Mouse (Mus musculus) liver, embryonic 11.5 days (tissue): ENCODE measurements around the gene Dusp10. TPM values are rescaled to one million over a fixed set of nuclear protein-coding genes. Genes with fewer than 3 reads are reported as not detected.

Experiments used
- ATAC-seq: fragments of 200-750 bp; cut with Nextera tagmentation; replicated peaks from 2 replicates; pipeline ENCODE4 v1.8.0; 2017; ENCODE audit warnings: moderate number of reproducible peaks, mild to moderate bottlenecking, moderate TSS enrichment, moderate library complexity; ENCODE audit not compliant: low FRiP score
- DNase-seq: peaks from one replicate; pipeline ENCODE4 v3.0.0-alpha.2; 2017; ENCODE audit warnings: low spot score
- H3K27ac ChIP-seq: fragments of 300-500 bp; sonication (generic); 2 replicates; pipeline ENCODE4 v1.5.1; 2014; ENCODE audit warnings: mild to moderate bottlenecking, low read depth, low read length, control low read depth
- H3K27me3 ChIP-seq: fragments of 300-500 bp; sonication (generic); replicated peaks from 2 replicates; pipeline ENCODE4 v1.6.1; 2014; ENCODE audit warnings: low read length, mixed read lengths; ENCODE audit not compliant: control insufficient read depth, insufficient read depth
- H3K36me3 ChIP-seq: fragments of 300-500 bp; sonication (generic); 2 replicates; pipeline ENCODE4 v1.6.1; 2014; ENCODE audit warnings: mild to moderate bottlenecking, low read length, moderate library complexity, mixed read lengths; ENCODE audit not compliant: control insufficient read depth, insufficient read depth
- H3K4me1 ChIP-seq: fragments of 300-500 bp; sonication (generic); replicated peaks from 2 replicates; pipeline ENCODE4 v1.6.1; 2014; ENCODE audit warnings: low read length, mixed read lengths; ENCODE audit not compliant: control insufficient read depth, insufficient read depth
- H3K4me2 ChIP-seq: fragments of 300-500 bp; sonication (generic); 2 replicates; pipeline ENCODE4 v1.6.1; 2014; ENCODE audit warnings: mild to moderate bottlenecking, control low read depth, moderate library complexity
- H3K4me3 ChIP-seq: fragments of 300-500 bp; sonication (generic); 2 replicates; pipeline ENCODE4 v1.5.1; 2014; ENCODE audit warnings: low read depth, low read length, control low read depth
- H3K9ac ChIP-seq: fragments of 300-500 bp; sonication (generic); 2 replicates; pipeline ENCODE4 v1.6.1; 2014; ENCODE audit warnings: low read depth, low read length, control low read depth
- H3K9me3 ChIP-seq: fragments of 300-500 bp; sonication (generic); 2 replicates; pipeline ENCODE4 v1.6.1; 2016; ENCODE audit warnings: low read length, inconsistent platforms, mixed read lengths; ENCODE audit not compliant: control insufficient read depth
- WGBS: fragments of 180-500 bp; shearing (Covaris S2); extraction: QIAGEN DNeasy Blood & Tissue Kit; methylation state at CpG from one replicate; pipeline ENCODE4 v1.1.7; 2014; 5-methylcytosine and 5-hydroxymethylcytosine counted together
- polyA plus RNA-seq: library from polyadenylated mRNA; unstranded; fragments of >200 nt; fragmentation: Nextera tagmentation; extraction: Ambion mirVana; gene quantifications from 2 replicates; pipeline ENCODE4 v1.2.1, GENCODE M21; 2014

The Dusp10 gene
- polyA plus RNA-seq, 1 experiment from 2014 or later: 5.4 TPM

DNA sequence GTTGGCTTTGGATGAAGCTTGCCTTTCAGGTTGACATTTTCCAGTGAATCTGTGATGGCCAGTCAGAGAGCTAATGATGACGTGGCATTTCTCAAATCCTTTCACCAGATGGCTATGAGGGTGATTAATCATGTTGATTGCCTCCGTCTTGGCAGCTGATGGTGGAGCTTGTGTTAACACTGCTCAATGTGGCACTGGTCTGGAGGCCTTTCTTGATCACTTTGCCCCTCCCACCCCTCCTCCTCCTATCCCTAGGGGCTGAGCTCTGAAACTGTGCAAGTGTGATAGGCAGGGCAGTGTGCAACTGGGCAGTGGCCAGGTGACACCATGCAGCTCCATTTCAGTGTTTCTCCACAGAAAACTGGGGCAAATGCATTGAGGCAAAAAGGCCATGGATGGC is 8.8 kb upstream of the Dusp10 start:
- no peak for DNase-seq
- no peak overlapping the region for H3K9ac ChIP-seq
- H3K4me2 ChIP-seq: no peak overlapping the region
- no peaks in the 10 kb centered on the region for H3K4me1 ChIP-seq
- no peak for ATAC-seq
- no peak overlapping the region for H3K27ac ChIP-seq
- H3K36me3 ChIP-seq: no peaks in the 10 kb centered on the region
- WGBS: 42% methylated on average over 2 of the region's 2 CpGs
- no peaks in the 10 kb centered on the region for H3K9me3 ChIP-seq
- no peak overlapping the region for H3K4me3 ChIP-seq
- no peaks in the 10 kb centered on the region for H3K27me3 ChIP-seq

DNA sequence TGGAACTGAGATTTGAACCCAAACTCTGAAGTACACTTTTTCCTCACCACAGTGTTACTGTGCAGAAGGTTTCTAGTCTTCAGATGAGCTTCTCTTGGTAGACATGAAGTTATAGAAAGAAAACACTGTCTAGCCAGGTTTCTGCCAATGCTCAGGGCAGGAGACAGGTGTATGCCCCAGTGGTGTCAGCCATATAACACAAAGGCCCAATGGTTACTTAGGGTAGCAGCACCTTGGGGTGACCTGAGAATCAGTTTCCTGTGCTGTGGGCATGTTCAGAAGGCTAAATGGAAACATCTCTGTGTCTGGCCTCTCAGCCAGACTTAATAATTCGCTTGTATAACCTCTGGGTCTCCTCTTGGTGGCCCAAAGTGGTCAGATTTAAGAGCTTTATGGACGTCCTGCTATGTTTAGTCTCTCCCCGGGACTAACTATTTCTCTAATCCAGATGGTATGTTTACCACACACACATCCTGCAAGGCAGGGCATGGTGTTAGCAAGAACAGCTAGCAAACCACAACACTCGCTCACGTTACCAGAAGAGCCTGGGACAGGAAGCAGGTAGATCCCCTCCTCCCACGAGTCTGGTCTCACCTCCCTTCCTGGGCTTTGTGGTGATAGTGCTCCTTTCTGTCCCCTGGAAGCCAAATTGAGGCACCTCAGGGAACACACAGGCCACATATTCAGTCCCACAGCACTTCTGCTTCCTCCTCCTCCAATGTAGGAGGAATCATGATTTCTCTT is 7.6 kb upstream of the Dusp10 start:
- Histone ChIP-seq H3K9me3 (no peaks in the 10 kb centered on the region), H3K9ac (no peak overlapping the region), H3K4me1 (no peaks in the 10 kb centered on the region), H3K27me3 (no peaks in the 10 kb centered on the region), H3K4me2 (no peak overlapping the region), H3K27ac (no peak overlapping the region), H3K4me3 (no peak overlapping the region), H3K36me3 (no peaks in the 10 kb centered on the region)
- WGBS: 39% methylated on average over 6 of the region's 6 CpGs
- no peak for DNase-seq
- ATAC-seq: no peak

DNA sequence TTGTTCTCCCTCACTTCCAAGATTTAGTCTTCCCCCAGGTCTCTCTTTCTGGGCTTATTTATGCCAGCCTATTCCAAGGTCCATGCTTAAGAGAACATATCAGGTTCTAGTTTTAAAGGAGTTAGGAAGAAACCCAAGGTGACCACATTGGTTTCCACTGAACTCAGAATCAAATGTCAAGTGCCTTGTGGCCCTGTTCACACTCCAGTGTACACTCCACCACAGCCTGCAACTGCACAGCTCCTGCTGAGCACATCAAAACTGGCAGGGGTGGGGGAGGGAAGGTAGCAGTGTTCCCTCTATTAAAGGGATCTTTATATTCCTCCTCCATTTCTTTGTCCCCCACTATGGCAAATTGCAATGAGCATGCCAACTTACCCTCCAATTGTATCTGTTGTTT is 7.0 kb upstream of the Dusp10 start:
- Histone ChIP-seq H3K4me2 (no peak overlapping the region), H3K9ac (no peak overlapping the region), H3K27me3 (no peaks in the 10 kb centered on the region), H3K4me3 (no peak overlapping the region), H3K36me3 (no peaks in the 10 kb centered on the region), H3K4me1 (no peaks in the 10 kb centered on the region), H3K27ac (no peak overlapping the region), H3K9me3 (no peaks in the 10 kb centered on the region)
- ATAC-seq: no peak
- no peak for DNase-seq

DNA sequence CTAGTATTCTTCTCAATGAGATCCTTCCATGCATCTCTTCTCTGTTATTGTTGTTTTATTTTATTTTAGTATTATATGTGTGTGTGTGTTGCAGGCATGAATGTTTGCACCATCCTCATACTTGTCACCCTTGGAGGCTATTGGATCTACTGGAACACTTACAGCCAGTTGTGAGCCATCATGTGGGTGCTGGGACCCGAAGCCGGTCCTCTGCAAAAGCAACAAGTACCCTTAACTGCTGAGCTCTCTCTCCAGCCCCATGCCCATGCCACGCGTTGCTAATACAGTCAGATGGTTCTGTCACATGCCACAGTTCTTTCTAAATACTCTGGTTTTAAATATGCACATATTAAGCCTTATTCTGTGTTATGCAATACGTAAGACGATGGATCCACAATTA is 1.8 kb upstream of the Dusp10 start:
- Histone ChIP-seq H3K36me3 (no peaks in the 10 kb centered on the region), H3K9ac (no peak overlapping the region), H3K4me1 (no peaks in the 10 kb centered on the region), H3K27me3 (no peaks in the 10 kb centered on the region), H3K4me2 (no peak overlapping the region), H3K9me3 (no peaks in the 10 kb centered on the region), H3K4me3 (no peak overlapping the region), H3K27ac (no peak overlapping the region)
- ATAC-seq (no peak), DNase-seq (no peak)
- WGBS: 94% methylated on average over 6 of the region's 6 CpGs

DNA sequence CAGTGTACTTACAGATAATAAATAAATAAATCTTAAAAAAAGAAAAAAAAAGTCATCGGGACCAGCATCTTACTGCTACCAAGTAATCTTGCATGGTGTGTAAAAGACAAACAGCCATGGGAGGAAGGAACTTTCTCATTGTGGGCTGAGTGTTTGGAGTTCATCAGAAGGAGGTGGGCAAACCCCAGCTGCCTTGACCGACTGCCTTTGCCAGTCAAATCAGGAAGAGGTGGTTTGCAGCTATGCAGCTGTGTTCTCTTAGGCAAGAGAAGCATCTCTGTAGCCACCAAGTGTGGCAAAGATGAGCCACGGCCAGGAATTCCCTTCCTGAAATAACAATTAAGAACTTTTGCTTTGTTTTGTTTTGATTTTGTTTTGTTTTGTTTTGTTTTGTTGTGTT is 989 bp downstream of the Dusp10 start:
- Histone ChIP-seq H3K36me3 (no peaks in the 10 kb centered on the region), H3K4me3 (no peak overlapping the region), H3K9me3 (no peaks in the 10 kb centered on the region), H3K4me2 (no peak overlapping the region), H3K9ac (no peak overlapping the region), H3K27ac (no peak overlapping the region), H3K27me3 (no peaks in the 10 kb centered on the region), H3K4me1 (peaks cover 4% of the 10 kb centered on the region)
- no peak for DNase-seq
- 64% methylated on average over 3 of the region's 3 CpGs for WGBS
- no peak for ATAC-seq

DNA sequence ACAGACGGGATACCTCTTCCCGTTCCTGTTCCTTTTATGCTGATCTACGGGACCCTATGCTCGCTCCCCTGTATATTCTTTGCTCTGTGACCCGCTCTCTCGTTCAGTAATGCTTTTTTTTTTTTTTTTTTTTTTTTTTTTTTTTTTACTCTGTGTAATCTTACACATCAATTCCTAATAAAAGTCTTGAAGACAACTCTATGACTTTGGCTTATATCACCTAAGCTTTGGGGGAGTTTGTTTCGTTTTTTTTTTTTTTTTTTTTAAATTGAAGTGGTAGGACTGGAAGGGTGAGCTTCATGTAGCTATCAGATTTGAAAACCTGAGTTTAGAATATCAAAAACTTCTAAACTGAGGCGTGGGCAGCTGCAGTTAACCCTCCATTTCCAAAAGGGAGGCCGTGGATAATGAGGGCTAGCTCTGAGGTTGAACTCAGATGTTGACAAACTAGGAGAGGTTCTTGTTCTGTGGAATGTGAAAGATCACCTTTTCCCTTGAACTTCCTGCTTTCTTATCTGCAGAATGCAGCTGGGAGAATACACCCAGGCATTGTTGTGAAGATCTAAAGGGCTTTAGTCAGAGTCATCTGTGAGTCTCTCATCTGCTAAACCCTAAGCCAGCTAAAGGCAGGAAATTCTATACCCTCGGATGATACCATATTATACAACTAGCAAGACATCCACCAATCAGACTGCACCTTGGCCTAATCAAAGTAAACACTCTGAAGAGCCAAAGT is 3.1 kb downstream of the Dusp10 start:
- H3K9ac ChIP-seq: no peak overlapping the region
- no peak overlapping the region for H3K4me3 ChIP-seq
- no peak overlapping the region; the same call in none of the 2 replicates for H3K4me2 ChIP-seq
- 58% methylated on average over 10 of the region's 10 CpGs for WGBS
- no peaks in the 10 kb centered on the region for H3K27me3 ChIP-seq
- ATAC-seq (peak; percentile 84), DNase-seq (no peak)
- H3K9me3 ChIP-seq: no peaks in the 10 kb centered on the region
- peak overlapping the region; percentile 71 for H3K27ac ChIP-seq
- peaks cover 12% of the 10 kb centered on the region for H3K4me1 ChIP-seq
- H3K36me3 ChIP-seq: no peaks in the 10 kb centered on the region

DNA sequence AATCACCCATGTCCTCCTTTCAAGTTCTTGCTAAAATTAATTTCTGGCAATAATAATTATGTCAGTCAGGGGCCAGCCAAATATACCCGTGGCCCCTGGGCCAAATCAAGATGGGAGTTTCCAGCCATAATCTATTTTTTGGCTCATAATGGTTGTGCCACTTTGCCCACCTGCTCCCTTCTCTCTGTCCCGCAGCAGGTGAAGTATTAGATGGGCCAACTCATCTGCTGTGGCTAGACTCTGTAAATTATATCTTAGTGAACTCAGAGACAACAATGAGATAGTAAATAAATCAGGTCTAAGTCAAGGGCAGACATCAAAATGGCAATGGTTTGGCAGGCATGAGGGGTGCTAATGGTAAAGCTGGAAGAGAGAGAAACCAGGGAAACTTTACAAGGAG is 4.5 kb downstream of the Dusp10 start:
- no peak overlapping the region for H3K9ac ChIP-seq
- WGBS: 85% methylated on average over 2 of the region's 2 CpGs
- ATAC-seq (no peak), DNase-seq (no peak)
- no peak overlapping the region for H3K27ac ChIP-seq
- H3K9me3 ChIP-seq: no peaks in the 10 kb centered on the region
- H3K4me2 ChIP-seq: no peak overlapping the region
- H3K27me3 ChIP-seq: no peaks in the 10 kb centered on the region
- H3K4me3 ChIP-seq: no peak overlapping the region
- H3K4me1 ChIP-seq: peaks cover 12% of the 10 kb centered on the region
- H3K36me3 ChIP-seq: no peaks in the 10 kb centered on the region

DNA sequence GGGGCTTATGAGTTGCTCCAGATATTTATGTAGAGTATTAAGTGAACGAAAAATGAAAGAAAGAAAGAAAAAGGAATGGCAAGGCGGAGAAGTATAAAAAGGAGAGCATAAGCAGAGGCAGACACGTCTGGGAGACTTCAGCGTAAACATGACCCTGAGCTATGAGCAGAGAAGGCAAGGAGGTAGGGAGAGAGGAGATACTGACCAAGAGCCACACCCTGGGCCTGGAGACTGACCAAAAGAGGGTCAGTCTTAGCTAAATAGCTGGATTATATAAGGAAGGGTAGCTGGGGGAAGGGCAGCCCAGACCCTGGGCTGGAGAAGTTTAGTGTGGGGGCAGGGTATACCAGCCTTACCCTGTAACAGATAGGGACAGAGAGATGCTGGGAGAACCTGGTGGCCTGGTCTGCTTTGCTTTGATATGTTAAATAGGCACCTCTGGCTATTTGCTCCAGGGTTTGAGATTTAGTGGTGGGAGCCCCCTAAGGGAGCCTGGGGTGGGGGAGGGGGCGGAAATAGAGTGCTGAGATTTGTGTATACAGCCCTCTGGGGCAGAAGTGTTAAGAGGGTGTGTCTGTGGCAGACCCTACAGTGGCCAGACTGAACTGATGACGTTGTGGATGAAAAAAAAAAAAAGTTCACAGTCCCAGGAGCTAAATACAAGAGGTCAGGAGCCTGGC is 6.1 kb downstream of the Dusp10 start:
- Histone ChIP-seq H3K4me1 (peaks cover 12% of the 10 kb centered on the region), H3K27me3 (no peaks in the 10 kb centered on the region), H3K27ac (no peak overlapping the region), H3K4me3 (no peak overlapping the region), H3K36me3 (no peaks in the 10 kb centered on the region), H3K4me2 (no peak overlapping the region), H3K9ac (no peak overlapping the region), H3K9me3 (no peaks in the 10 kb centered on the region)
- no peak for ATAC-seq
- no peak for DNase-seq
- WGBS: 42% methylated on average over 6 of the region's 6 CpGs
